Mouse (Mus musculus): Measurements from ENCODE around the gene Lst1.

- TF ChIP-seq GATA1 (IDR thresholded peaks at IDR 0.05; ENCODE audit: borderline replicate concordance, low read length) (no peak), FLI1 (IDR thresholded peaks at IDR 0.05; ENCODE audit: low read length) (no peak)
Measured at GRCm38 (mm10) chr17:35190096-35190495, 1.9 kb upstream of the Lst1 start.

Data from megakaryocyte, embryonic 14.5 days (primary cell).